Mouse (Mus musculus): ENCODE measurements around the gene Lrch1. TPM values are rescaled to one million over a fixed set of nuclear protein-coding genes. Genes with fewer than 3 reads are reported as not detected.
A peak's percentile ranks its signal among the peaks of the same experiment; 100 is the strongest.

Lrch1 gene
- polyA plus RNA-seq, 1 experiment from 2014 or later: 25.5 TPM

GRCm38 (mm10) chr14:74731221-74732078 lies 216.2 kb downstream of the Lrch1 start:
- no peak for DNase-seq (ENCODE audit: low spot score)

- DNase-seq (ENCODE audit: low spot score): no peak
These were observed 224.1 kb downstream of the Lrch1 start for GRCm38 (mm10) chr14:74723541-74723940.

DNA sequence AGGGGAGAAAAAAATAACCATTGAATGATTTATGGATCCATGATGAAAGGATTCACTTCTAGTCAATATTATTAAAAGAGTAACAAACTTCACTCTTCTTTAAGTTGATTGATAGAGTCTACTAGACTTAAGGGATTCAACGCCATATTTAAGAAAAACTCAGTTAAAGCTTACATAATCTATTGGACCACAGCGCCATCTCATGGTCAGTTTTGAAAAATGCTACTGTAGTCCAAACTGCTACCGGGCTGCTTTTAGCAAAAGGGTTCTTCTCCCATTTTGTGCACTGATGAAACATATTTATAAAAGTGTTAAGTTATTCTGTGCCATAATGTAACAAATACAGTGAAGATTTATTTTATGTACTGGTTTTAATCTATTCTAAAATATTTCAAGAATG lies 238.6 kb downstream of the Lrch1 start:
- peak; percentile 49 for DNase-seq (ENCODE audit: low spot score)

Other genes with a start within 250 kb of the Lrch1 start
- 294 and 299 TPM in 2 replicates for gene Esd, start 215.6 kb downstream of the Lrch1 start, polyA plus RNA-seq (2015; fragmentation: Nextera tagmentation; extraction: Ambion mirVana)
- gene Rubcnl, start 68.2 kb upstream of the Lrch1 start, polyA plus RNA-seq (2015; fragmentation: Nextera tagmentation; extraction: Ambion mirVana): 1.5 TPM in 2 replicates
- gene Lrrc63, start 183.0 kb upstream of the Lrch1 start, polyA plus RNA-seq (2015; fragmentation: Nextera tagmentation; extraction: Ambion mirVana): 0.06 and 0.09 TPM in 2 replicates
- gene Lcp1, start 183.2 kb upstream of the Lrch1 start, polyA plus RNA-seq (2015; fragmentation: Nextera tagmentation; extraction: Ambion mirVana): 177 and 212 TPM in 2 replicates

All from thymus, postnatal 0 days (tissue).